Mouse (Mus musculus): Measurements from ENCODE around the gene Pcid2.

Gene Pcid2

GRCm38 (mm10) chr8:13105087-13105881, at the start of gene Pcid2, which contains the start of gene Cul4a:
Gene Pcid2, minus strand, starts transcription at chr8:13105459.
Gene Cul4a, plus strand, starts transcription at chr8:13105621.
- DNase-seq (ENCODE audit: low read depth): peak; percentile 99

- DNase-seq (ENCODE audit: low read depth): no peak
These were observed 48.8 kb upstream of the Pcid2 start for GRCm38 (mm10) chr8:13154099-13154498.

GRCm38 (mm10) chr8:13150929-13151328, 45.7 kb upstream of the Pcid2 start:
- DNase-seq (ENCODE audit: low read depth): no peak

DNA sequence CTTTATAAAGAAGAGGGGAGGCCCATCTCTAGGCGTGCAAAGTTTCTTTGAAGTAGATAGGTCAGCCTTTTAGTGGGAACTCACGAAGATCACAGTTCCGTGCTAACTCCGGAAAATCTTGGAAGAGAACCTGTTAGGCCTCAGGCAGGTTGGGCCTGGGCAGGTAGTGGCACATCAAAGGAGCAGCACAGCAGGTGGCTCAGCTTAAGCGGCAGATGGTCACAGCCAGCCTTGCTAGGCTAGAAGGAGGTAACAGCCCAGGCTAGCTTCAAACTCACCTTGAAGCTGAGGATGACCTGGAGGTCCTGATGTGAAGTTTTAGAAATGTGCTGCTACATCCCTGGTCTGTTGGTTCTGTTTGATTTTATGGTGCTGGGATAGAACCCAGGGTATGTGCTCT, 44.6 kb upstream of the Pcid2 start:
- DNase-seq (ENCODE audit: low read depth): no peak

- no peak for DNase-seq (ENCODE audit: low read depth)
These were observed 44.0 kb upstream of the Pcid2 start for GRCm38 (mm10) chr8:13149287-13149686.

DNA sequence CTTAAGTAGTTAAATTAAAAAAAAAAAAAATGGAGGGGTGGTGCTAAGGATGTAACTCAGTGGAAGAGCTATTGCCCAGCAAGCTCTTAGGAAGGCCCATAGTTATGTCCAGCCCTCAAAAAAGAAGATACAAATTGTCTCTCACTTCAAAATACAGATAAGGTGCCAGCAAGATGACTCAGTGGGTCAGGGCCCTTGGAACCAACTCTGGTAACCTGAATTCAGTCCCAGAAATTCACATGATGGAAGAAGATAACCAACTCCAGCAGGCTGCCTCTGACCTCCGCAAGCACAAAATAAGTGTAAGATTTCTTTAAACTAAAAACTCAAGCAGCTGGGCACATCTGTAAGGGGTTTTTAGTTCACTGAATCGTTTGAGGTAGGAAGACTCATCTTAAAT, 43.2 kb upstream of the Pcid2 start:
- DNase-seq (ENCODE audit: low read depth): no peak

DNA sequence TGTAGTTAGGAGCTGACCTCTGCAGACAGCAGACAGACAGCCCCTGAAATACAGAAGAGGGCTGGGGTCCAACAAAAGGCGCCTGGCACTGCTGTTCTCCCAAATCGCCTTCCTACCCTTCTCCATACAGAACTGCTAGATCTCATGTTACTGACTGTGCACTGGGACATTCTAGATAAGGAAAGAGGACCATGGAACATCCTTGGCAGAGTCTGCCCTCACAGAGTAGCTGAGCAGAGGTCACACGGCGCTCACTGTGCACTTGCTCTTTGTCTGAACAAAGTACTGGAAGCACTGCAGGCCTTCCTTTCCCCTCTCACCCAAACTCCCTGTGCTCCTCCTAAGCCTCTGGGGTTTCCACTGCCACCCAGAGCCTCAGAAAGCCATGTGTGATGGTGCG, 36.4 kb upstream of the Pcid2 start:
- no peak for DNase-seq (ENCODE audit: low read depth)

- no peak for DNase-seq (ENCODE audit: low read depth)
These were observed 34.5 kb upstream of the Pcid2 start for GRCm38 (mm10) chr8:13139641-13140182.

- peak; percentile 78 for DNase-seq (ENCODE audit: low read depth)
These were observed 27.0 kb upstream of the Pcid2 start for GRCm38 (mm10) chr8:13132220-13132619.

- DNase-seq (ENCODE audit: low read depth): no peak
These were observed 19.6 kb upstream of the Pcid2 start for GRCm38 (mm10) chr8:13124897-13125296.

- no peak for DNase-seq (ENCODE audit: low read depth)
These were observed 17.7 kb upstream of the Pcid2 start for GRCm38 (mm10) chr8:13122887-13123421.

- DNase-seq (ENCODE audit: low read depth): no peak
These were observed 15.8 kb upstream of the Pcid2 start for GRCm38 (mm10) chr8:13120882-13121665.

DNA sequence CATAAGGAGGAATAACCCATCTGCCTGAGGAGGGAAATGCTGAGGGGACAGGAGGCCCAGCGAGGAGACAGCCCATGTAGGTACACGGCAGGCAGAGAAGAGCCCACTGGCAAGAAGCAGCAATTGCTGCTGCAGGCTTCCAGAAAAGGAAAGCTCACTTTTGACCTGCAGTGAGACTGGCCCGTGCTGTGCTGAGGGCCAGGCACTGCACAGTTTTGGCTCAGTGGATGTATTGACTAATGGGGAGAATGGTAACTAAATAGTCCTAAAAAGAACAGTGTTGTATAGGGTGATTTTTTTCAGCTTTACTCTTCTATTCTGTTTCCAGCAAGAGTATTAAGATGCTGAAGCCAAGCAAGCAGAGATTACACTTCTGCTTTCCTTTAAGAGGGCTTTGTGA, 13.3 kb upstream of the Pcid2 start:
- DNase-seq (ENCODE audit: low read depth): no peak

DNA sequence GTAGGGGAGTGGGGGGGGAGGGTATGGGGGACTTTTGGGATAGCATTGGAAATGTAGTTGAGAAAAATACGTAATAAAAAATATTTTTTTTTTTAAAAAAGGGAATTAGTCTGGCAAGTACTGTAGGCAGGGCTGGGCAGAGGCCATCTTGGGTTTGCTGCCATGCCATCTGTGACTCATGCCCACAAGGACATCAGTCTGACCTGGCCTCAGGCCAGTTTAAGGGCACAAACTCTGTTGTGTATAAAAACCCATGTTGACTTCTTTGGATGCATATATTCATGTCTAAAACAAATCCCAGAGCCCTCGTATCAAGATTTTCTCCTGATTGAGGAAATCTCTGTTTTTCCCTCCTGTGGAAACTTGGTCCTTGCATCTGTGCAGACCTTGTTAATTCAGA, 11.8 kb upstream of the Pcid2 start:
- DNase-seq (ENCODE audit: low read depth): no peak

- no peak for DNase-seq (ENCODE audit: low read depth)
These were observed 8.0 kb upstream of the Pcid2 start for GRCm38 (mm10) chr8:13113232-13113631.

- DNase-seq (ENCODE audit: low read depth): no peak
These were observed 6.7 kb upstream of the Pcid2 start for GRCm38 (mm10) chr8:13111917-13112316.

DNA sequence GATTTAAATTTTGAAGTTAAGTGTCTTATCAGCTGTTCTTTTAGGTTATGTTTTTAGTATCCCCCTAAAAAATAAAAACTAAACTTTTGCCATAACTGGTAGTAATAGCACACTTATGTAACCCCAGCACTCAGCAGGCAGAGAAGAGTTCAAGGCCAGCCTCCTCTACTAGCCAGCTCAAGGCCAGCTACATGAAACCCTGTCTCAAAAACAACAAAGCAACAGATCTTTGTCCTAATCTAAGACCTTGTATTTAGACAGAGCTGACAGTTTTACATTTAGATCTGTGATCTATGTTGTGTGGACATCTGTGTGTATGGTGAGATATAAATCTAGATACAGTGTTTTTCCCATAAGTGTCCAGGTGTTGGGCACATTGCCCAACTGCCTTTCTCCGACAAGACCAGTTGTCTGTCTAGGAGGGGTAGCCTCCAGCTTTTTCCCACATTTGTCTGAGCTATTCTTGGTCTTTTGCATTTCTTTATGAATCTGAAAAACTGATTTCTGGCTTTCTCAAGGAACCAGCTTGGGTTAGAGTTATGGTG, 4.2 kb upstream of the Pcid2 start:
- DNase-seq (ENCODE audit: low read depth): no peak

GRCm38 (mm10) chr8:13108967-13109366, 3.7 kb upstream of the Pcid2 start:
- no peak for DNase-seq (ENCODE audit: low read depth)

DNA sequence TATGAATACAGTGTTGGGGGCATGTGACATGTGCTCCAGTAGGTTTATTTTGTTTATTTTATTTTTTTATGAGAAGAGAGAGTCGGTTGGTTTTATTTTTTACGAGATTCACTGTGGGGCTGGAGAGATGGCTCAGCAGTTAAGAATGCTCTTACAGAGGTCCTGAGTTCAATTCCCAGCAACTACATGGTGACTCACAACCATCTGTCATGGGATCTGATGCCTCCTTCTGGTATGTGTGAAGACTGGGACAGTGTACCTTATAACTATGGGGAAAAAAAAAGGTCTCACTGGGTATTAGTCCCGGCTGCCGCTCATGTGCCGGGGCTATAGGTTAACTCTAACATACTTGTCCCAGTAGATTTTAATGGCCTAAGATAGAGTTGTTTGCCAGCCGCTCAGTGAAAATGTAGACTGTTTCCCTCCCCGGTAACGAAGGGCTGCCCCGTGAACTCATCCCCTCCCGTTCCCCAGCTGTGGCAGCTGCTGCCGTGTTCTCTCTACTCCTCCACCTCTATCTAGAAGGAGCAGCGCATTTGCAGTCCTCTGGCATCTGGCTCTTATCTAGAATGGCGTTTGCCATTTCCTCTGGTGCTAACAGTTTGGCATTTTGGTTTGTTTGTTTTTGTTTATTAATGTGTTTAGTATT, 2.9 kb upstream of the Pcid2 start:
- DNase-seq (ENCODE audit: low read depth): no peak

GRCm38 (mm10) chr8:13105908-13106551, 771 bp upstream of the Pcid2 start:
- peak; percentile 59 for DNase-seq (ENCODE audit: low read depth)

- DNase-seq (ENCODE audit: low read depth): peak; percentile 96
These were observed 570 bp downstream of the Pcid2 start for GRCm38 (mm10) chr8:13104691-13105086.

Data from induced T-regulatory cell, adult 2 months (primary cell).